Mouse (Mus musculus) kidney, postnatal 36 days (tissue): ENCODE results near the gene Kcnmb2.

Experiments used
- DNase-seq, 2 experiments: peaks; one replicate each; pipeline ENCODE4 v3.0.0; 2021 to 2022; ENCODE audit warnings: mixed read lengths in 2 of 2

Gene Kcnmb2

DNA sequence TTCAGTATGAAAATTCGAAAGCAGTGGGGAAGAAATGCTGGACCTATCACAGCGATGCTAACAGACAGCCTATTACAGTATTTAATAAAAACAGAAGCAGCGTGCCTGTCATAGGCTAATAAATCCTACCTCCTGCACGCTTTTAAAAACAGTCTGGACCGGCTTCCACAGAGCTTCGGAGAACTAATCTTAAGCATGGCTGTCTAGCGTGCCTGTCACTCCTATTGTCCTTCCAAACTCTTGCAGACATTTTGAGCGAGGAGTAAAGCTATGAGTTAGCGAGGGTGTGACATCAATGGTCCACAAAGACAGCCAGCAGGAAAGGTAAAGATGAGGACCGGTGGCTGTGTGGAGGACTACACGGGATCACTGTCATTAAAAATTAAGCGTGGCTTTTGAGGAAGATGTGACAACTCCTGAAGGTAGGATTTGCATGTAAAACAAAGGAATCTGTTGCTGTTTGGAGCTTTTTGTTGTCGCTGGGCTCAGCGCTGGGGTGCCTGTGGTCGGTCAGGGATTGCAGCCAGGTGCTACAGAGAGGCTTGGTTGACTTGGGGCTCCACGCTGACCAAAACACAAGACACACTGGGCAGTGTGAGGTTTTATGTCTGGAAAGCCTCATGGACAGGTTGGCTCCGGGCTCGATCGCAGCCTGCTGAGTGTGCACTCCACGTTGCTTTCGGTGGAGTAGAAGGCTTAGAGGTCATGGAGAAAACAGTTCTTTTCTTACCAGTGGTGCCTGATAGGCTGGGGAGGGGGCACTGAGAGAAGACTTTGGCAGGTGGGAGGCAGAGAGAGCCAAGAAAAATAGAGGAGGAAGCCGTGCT is at the start of gene Kcnmb2:
Kcnmb2 (plus strand) TSS at position 4 of the 827 bp plus-strand sequence.
- no peak for DNase-seq

DNA sequence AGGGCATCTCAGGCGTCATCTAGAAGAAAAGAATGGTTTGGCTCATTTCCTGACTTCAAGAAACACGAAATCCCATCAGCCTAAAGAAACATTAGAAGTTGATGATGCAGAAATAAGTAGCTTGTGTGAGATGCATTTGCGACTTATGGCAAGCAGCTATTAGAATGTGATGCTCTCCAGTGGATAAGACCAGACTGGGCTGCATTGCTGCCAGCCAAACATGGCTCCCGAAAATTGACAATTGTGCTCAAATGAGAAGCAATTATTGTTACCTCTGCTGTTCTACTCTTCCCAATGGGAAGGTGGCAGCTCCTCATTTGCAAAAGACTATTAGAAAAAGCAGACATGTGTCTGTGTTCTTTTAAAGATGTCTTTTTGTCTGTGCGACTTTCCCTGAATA is 38.8 kb upstream of the Kcnmb2 start:
- no peak for DNase-seq

DNA sequence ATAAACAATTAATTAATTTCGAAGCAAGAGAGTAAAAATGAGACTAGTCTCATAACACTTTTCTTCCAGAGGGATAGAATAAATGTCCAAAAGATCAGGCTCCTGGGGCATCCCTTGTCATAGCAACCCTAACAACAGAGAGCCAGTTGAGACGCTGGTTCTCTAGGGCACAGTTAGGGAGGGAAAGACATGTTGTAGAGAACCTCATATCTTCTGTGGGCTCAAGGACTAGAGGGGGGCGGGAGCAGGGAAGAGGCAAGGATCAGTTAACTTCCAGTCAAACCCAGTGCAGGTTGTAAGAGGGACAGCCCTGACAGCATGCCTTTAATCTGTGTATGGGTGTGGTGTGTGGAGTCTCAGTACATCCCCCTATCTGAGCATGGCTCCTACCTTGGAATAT is 38.2 kb upstream of the Kcnmb2 start:
- DNase-seq = no peak

DNA sequence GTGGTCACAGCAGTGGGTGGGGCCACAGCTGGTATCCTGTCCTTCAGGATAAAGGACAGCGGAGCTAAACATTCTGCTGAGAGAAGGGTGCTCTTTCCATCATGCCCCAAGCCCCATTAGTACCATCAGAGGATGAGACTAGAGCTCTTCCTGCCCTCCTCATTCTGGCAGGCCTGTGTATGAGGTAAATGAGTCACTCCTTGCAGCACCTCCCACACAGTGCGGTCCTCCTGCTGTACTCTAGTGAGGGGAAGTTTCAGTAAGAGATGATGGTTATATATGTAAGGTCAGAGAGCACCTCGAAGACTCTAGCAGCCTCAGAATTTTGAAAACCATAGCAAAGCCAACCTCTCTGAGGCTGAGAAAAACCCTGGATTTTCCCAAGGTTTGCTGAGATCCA is 30.8 kb upstream of the Kcnmb2 start:
- DNase-seq = no peak

DNA sequence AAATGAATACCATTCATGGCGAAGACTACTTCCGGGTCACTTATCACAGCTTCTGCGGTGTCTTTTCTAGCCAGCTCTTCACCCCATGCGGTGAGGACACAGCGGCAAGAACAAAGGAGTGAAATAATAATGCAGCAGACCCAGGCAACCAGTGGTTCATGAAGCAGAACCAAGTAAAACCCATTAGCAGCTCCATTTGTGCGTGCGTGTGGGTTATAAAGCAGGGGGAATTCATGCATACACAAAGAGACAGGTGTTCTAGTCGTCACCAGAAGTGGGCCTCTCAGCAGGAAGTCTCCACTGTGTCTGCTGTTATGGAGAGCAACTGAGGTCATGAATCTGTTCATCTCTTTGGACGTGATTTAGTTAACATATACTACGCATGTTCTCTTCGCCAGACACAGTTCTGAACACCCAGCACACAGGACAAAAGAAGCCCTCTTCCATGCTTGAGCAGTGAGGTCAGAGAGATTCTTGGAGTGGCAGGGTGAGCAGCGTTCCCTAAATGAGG is 19.6 kb upstream of the Kcnmb2 start:
- no peak for DNase-seq

DNA sequence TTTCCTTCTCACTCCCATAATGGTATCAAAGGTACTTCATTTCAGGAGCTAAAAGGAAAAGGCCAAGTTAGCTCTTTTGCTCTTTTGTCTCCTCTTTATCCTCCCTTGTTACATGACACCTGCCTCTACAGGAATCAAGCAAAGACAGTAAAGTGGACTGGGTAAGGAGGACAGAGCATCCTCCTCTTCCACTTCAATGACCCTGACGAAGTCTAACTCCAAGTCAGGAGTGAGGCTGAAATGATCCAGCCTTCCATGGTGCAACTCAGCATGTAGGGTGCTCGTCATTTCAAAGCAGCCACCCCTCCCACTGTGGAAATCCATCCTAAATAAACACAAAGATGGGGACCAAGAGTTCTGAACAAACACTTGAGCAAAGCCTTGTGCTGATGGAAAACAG is 9.7 kb upstream of the Kcnmb2 start:
- no peak for DNase-seq

DNA sequence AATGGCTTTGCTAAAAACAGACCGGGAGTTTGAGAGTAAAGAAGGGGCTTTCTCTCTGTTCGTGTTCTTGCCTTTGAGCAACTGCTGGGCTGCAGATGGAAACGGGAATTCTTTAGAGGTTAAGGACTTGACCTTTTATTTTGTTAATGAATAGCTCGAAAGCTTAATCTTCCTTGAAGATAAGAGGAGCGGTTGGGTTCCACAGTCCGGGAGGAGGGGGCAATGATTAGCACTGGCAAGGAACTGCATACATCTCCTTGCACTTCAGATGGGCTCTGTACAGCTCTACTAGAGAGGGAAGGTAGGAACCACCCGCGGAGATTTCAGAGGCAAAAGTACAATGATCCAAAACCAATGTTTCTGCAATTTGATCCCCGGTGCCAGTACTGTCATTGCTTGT is 1.2 kb downstream of the Kcnmb2 start:
- no peak for DNase-seq

DNA sequence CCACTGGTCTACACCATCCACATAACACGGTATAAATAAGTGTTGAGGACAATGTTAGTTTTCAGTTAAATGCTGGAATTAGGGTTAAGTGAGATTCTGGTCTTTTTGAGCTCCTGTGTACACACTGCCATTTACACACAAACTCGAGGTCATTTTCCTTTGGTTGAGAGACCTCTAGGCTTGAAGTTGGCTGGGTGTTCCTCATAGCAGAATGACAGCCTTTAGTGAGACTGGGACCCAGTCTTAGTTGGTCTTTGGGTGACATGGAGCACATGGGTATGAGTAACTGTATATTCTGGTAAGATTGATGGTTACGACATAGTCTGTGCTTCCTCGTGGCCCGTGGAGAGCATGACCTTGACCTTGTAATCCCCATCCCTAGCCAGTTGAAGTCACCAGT is 1.8 kb downstream of the Kcnmb2 start:
- DNase-seq = no peak

DNA sequence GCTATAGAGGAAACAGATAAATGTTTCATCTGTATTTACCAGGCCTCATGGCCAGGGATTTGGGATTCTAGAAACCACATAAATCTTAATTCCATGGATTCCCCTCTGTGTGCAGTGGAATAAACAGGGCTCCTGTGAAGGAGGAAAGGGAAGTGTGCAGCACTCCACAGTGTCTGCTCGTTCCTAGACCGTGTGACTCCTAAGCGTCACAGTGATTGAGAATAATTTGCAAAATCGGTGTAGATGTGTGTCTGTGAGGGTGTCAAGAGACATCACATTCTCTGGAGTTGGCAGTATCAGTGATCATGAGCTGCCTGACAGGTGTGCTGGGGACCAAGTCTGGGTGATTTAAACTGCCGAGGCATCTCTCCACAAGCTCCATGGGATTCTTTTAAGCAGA is 8.9 kb downstream of the Kcnmb2 start:
- no peak for DNase-seq

DNA sequence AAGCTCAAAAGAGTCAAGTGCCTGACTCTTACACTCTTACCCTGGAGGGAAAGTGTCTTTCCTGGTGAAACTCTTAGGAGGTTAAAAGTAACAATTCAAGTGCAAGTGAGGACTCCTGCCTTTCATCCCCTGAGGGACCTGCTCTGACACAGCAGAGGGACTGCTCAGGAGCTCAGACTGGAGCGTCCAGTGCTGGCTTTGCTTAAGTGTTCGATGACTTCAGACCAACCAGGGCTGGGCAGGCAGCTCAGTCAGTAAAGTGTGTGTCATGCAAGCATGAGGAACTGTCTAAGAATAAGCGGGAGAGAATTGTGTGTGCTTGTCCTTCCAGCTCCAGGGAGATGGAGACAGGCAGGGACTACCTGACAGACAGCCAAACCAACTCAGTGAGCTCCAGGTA is 9.4 kb downstream of the Kcnmb2 start:
- DNase-seq = no peak

DNA sequence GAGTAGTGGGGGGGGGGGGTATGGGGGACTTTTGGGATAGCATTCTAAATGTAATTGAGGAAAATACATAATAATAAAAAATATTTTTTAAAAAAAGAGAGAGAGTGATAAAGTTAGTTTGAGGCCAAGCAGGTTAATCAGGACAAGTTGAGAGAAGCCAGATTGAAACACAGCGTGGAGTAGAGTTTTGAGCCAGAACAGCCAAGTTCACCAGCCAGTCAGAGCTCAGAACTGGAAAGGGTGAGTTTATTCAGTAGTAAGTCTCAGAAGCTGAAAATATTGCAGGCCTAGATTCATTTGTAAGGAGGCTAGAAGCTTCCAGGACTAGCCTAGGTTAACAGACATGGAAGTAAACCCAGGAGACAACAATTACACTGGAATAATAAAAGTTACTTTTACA is 26.2 kb downstream of the Kcnmb2 start:
- DNase-seq = no peak

DNA sequence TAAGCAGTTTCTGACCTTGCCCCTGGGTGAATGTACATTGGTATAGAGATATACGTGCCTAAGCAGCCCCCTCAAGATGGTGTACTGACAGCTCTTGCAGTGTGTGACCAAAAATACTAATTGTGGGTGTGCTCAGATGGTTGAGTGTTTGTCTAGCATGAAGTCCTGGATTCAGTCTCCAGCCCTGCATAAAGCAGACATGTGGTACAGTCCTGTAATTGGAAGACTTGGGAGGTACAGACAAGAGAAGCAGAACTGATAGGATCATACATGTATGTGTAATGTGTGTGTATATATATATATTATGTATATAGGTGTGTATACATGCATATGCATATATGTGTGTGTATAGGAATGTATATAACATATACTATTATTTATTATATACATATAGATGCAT is 32.4 kb downstream of the Kcnmb2 start:
- no peak for DNase-seq

DNA sequence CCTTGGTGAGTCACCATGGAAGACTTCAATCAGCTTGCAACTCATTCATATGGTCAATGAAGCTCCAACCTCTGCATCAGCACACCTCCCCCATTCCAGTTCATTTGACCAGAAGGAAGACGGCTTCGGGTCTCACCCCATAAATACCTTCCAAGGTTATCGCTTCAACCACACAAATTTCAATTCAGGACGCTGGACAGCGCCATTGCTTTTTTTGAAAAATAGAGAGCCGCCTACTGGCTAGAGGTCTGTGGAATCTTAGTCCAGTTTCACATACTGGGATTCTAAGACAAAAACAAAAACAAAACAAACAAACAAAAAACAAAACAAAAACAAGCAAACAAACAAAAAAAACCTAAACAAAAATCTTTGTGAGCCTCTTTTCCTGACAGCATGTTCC is 39.2 kb downstream of the Kcnmb2 start:
- DNase-seq = peak in 1 of 2 experiments; percentile 46

DNA sequence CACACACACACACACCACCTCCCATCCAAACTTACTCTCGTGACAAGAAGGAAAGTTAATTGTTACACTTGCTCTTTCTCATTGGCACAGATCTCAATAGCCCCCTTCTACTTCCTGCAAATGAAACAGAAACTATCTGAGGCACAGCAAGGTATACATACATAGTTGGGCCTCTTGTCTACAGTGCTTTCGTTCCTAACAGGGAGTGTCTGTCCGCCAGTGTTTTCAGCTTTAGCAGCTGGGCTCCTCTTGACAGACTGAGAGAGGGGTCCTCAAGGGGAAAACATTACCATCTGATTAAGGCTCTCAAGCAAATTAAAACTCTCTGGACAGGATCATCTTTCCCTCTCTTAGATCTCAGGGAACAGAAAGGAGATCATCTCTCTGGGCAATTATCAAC is 51.9 kb downstream of the Kcnmb2 start:
- DNase-seq = no peak

DNA sequence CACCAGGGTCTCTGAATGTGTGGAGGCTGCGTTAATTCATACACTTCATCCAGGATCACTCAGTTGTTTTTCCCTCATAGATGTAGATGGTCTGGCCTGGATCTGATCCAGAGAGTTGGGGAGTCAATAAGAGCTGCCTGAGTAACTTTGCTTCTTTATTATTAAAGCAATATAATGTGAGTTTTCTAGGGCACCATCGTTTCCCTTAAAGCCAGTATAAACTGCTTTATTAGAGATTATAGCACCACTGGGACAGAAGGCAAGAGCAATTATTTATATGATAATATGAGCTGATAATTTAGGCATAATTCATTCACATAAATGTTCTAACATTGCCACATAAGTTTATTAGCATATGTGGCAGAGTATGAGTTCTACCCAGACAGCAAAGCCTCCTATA is 52.7 kb downstream of the Kcnmb2 start:
- DNase-seq = no peak

DNA sequence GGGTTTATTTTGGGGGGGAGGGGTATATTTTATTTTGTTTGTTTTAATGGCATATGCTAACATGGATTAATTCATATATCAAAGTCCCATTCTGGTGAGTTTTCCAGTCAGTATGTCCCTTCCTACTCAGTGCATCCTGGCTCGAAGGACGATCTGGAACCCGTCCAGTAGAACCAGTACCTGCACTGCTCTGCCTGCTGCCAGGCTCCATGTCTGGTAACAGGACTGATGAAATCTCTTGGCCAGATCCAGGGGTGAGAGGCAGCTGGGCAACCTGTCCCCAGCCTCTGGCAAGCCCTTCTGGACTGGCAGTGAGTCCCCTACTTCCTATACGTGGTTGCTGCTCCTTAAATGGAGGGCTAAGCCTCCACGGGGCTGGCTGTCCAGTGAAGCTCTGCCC is 57.5 kb downstream of the Kcnmb2 start:
- DNase-seq = no peak

DNA sequence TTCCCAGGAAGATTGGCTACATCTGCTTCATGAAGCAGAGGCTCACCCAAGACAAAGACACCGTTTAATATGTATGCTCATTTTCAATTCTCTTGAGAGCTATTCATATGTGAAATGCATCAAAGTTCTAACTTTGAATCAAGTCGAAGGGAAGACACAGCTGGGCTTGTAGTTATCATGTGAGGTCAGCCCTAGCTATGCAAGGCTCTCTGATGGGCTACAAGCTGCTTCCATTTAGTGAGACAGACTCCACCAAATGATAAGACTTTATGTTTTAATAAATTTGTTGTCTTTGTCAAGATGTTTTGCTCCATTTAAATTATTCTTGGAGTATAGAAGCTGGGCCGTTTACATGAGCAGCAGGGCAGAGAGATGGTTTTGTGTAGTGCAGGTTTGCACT is 58.9 kb downstream of the Kcnmb2 start:
- no peak for DNase-seq

DNA sequence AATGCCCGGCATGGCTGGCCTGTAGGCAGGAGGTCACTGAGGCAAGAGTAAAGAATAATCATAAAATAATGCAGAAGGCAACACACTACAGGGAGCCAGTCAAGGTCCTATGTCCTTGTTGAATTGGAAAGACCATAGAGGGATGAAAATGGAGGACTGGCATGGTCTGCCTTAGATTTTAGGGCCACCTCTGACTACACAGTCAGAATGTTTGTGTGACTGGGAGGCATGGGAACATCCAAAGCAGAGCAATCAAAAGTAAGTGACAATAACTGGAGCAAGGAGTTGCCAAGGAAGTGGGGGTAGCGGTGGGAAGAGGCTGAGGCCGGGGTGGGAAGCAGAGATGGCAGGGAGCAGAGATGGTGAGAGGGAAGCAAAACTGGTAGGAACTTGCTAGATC is 60.8 kb downstream of the Kcnmb2 start:
- DNase-seq = no peak

DNA sequence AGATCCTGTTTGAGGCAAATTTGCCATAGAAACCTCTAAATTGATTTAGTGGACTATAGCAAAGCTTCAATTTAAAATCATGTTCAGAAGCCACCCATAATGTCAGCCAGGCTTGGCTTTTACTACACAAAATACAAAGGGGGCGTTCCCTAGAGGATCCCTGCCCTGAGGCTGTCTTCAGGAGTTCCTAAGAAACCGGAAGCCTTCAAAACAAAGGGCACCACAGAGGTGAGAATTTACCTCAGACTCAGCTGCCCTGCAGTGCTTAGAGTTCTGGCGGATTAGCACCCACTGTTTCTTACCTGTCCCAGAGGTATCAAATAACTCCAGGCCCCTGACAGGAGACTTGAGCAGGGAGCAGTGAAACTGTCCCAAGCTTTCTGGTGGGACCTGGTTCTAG is 77.4 kb downstream of the Kcnmb2 start:
- no peak for DNase-seq

DNA sequence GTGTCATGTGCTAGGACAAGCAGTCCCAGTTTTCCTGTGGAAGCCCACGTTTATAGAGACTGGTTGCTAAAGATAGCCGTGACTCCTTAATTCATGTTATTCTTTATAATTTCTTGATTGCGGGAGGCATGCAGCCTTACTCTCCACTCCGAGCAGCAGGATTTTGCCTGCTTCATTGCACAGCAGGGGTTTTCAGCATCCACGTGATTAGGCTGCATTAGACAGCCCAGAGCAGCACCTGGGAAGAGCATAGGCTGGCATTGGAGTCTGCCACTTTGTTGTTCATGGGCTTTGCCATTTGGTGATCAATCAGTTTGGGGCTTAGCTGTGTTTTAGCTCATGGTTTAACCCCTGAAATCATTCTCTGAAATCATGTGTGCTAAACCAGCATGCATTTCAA is 80.1 kb downstream of the Kcnmb2 start:
- DNase-seq = no peak

DNA sequence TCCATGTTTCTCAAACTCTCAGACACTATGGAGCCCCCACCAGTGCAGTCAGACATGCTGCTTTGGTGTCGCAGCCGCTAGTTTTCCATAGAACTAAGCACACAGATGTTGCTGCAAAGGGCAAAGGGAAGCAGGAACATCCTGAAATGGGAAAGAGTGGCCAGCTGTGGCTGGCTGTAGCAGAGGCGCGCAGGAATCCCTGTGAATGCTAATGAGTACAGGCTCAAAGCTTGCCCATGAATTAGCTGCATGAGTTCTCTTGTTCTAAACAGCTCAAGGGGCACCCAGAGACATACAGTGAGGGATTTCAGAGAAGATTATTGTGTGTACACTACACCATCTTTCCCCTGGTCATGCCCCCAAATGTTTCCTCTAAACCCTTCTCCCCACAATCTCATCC is 82.8 kb downstream of the Kcnmb2 start:
- no peak for DNase-seq

DNA sequence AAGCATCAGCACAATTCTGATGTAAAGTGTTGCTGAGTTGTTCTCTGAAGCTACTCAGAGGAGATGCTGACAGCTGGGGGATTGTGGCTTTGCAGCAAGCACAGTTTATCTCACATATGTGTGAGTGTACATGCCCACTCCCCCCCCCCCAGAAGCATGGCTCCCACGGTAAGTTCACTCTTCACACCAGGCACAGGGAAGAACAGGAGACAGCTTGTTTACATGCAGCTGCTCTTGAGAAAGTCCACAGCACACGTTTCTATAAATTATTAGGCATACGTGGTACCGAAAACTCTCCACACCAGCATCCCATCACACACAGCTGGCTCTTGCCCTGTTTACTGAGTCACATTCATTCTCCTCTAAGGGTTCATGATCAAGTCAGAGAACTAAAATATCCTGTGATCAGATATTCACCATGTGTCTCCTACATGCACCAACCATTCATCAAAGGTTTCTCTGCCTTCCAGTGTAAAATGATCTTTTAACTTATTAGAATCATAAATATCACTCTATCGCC is 89.3 kb downstream of the Kcnmb2 start:
- no peak for DNase-seq

DNA sequence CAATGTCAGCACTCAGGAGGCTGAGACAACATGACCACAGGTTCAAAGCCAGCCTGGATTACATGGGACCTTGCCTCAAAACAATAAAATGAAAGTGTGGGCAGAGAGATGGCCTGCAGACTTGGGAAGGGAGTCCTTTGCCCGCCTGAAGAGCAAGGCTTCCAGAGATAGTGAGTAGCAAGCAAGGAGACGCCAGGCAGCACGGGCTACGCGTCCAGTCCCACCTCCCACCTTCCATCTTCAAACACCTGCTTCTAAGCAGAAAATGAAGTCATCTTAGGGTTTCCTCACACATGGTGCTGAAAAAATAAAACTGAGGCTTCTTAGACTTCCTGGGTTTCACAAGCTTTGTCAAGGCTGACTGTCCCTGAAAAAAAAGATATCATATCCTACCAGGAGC is 109.3 kb downstream of the Kcnmb2 start:
- no peak for DNase-seq

DNA sequence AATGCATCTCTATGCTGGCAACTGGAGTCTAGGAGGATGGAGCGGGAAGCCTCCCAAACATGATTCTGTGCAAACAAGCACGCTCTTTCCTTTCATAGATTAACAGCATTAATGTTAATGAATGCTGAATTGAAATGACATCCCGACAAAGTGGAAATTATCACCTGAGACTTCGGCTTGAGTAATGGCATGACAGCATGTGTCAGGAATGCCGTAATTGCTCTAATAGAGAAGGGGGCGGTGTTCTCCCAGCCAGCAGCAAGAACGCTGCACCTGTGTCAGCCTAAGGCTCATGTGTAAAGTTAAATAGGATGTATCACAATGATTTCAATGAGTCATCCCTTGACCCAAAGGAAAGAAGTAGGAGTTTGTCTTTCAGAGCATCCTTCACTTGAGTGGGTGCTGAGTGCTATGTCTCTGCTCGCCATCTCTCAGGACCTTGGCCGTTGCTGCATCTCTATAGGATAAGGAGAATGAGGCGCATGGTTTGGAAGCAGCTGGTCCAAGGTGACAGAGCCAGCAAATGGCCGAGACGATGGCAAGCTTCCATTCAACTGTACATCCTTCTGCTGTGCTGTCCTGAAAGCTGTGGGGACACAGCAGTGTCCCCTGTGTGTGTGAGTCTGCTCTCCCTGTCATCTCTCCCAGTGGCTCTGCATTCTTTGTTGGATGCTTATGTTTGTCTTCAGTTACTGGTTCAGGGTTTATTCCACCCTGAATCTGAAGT is 110.1 kb downstream of the Kcnmb2 start:
- DNase-seq = no peak
